Mouse (Mus musculus): ENCODE results near the gene Zfp326. TPM values are rescaled to one million over a fixed set of nuclear protein-coding genes. Genes with fewer than 3 reads are reported as not detected.

Zfp326 gene
- polyA plus RNA-seq, 1 experiment from 2014 or later: 67.5 TPM

GRCm38 (mm10) chr5:105868593-105868992, 7.8 kb upstream of the Zfp326 start:
- Histone ChIP-seq H3K27me3 (no peaks in the 10 kb centered on the region), H3K27ac (no peak overlapping the region)

GRCm38 (mm10) chr5:105869739-105870138, 6.6 kb upstream of the Zfp326 start:
- H3K4me3 ChIP-seq: no peak overlapping the region
- no peaks in the 10 kb centered on the region for H3K36me3 ChIP-seq
- H3K4me1 ChIP-seq: peaks cover 6% of the 10 kb centered on the region; the same call in 1 of the 2 replicates
- no peak overlapping the region for H3K4me2 ChIP-seq (replicated peaks)
- H3K9me3 ChIP-seq: no peaks in the 10 kb centered on the region
- WGBS: 85% methylated on average over 7 of the region's 7 CpGs
- ATAC-seq (ENCODE audit: insufficient number of reproducible peaks, insufficient read depth, low FRiP score, low TSS enrichment): no peak
- H3K27ac ChIP-seq: no peak overlapping the region
- H3K9ac ChIP-seq: no peak overlapping the region
- H3K27me3 ChIP-seq: no peaks in the 10 kb centered on the region

More at GRCm38 (mm10) chr5:105868593-105868992, 7.8 kb upstream of the Zfp326 start:
- Histone ChIP-seq H3K4me2 (replicated peaks) (no peak overlapping the region), H3K36me3 (no peaks in the 10 kb centered on the region), H3K4me3 (no peak overlapping the region), H3K9ac (no peak overlapping the region), H3K9me3 (no peaks in the 10 kb centered on the region), H3K4me1 (peaks cover 6% of the 10 kb centered on the region; the same call in 1 of the 2 replicates)
- no peak for ATAC-seq (ENCODE audit: insufficient number of reproducible peaks, insufficient read depth, low FRiP score, low TSS enrichment)
- WGBS: 28% methylated on average over 3 of the region's 3 CpGs

- Histone ChIP-seq H3K9ac (no peak overlapping the region), H3K27ac (no peak overlapping the region), H3K9me3 (no peaks in the 10 kb centered on the region), H3K27me3 (no peaks in the 10 kb centered on the region), H3K4me1 (peaks cover 6% of the 10 kb centered on the region), H3K4me3 (no peak overlapping the region), H3K36me3 (no peaks in the 10 kb centered on the region), H3K4me2 (replicated peaks) (no peak overlapping the region)
- ATAC-seq (ENCODE audit: insufficient number of reproducible peaks, insufficient read depth, low FRiP score, low TSS enrichment): no peak
- 71% methylated on average over 3 of the region's 3 CpGs for WGBS
Observed at GRCm38 (mm10) chr5:105871140-105871539, 5.2 kb upstream of the Zfp326 start.

GRCm38 (mm10) chr5:105872176-105872575, 4.2 kb upstream of the Zfp326 start:
- 87% methylated on average over 8 of the region's 8 CpGs for WGBS
- Histone ChIP-seq H3K27me3 (no peaks in the 10 kb centered on the region), H3K4me3 (no peak overlapping the region), H3K36me3 (no peaks in the 10 kb centered on the region), H3K4me1 (peaks cover 6% of the 10 kb centered on the region), H3K27ac (no peak overlapping the region), H3K9me3 (no peaks in the 10 kb centered on the region), H3K9ac (no peak overlapping the region), H3K4me2 (replicated peaks) (no peak overlapping the region)
- no peak for ATAC-seq (ENCODE audit: insufficient number of reproducible peaks, insufficient read depth, low FRiP score, low TSS enrichment)

- Histone ChIP-seq H3K4me2 (replicated peaks) (no peak overlapping the region), H3K4me1 (peaks cover 6% of the 10 kb centered on the region), H3K27me3 (no peaks in the 10 kb centered on the region), H3K9me3 (no peaks in the 10 kb centered on the region), H3K4me3 (no peak overlapping the region), H3K36me3 (no peaks in the 10 kb centered on the region), H3K27ac (no peak overlapping the region), H3K9ac (no peak overlapping the region)
- ATAC-seq (ENCODE audit: insufficient number of reproducible peaks, insufficient read depth, low FRiP score, low TSS enrichment): no peak
- 61% methylated on average over 7 of the region's 7 CpGs for WGBS
Observed at GRCm38 (mm10) chr5:105872916-105873315, 3.4 kb upstream of the Zfp326 start.

- H3K27me3 ChIP-seq: no peaks in the 10 kb centered on the region
- no peak for ATAC-seq (ENCODE audit: insufficient number of reproducible peaks, insufficient read depth, low FRiP score, low TSS enrichment)
Observed at GRCm38 (mm10) chr5:105873774-105874173, 2.6 kb upstream of the Zfp326 start.

GRCm38 (mm10) chr5:105874476-105874875, 1.9 kb upstream of the Zfp326 start:
- WGBS: 92% methylated on average over 11 of the region's 11 CpGs
- H3K27ac ChIP-seq: no peak overlapping the region
- H3K9ac ChIP-seq: no peak overlapping the region
- ATAC-seq (ENCODE audit: insufficient number of reproducible peaks, insufficient read depth, low FRiP score, low TSS enrichment): no peak
- no peaks in the 10 kb centered on the region for H3K36me3 ChIP-seq
- H3K4me1 ChIP-seq: peaks cover 14% of the 10 kb centered on the region
- no peak overlapping the region for H3K4me2 ChIP-seq (replicated peaks)
- no peaks in the 10 kb centered on the region for H3K27me3 ChIP-seq
- no peaks in the 10 kb centered on the region for H3K9me3 ChIP-seq
- no peak overlapping the region for H3K4me3 ChIP-seq

More at GRCm38 (mm10) chr5:105873774-105874173, 2.6 kb upstream of the Zfp326 start:
- no peak overlapping the region for H3K4me3 ChIP-seq
- H3K36me3 ChIP-seq: no peaks in the 10 kb centered on the region
- H3K27ac ChIP-seq: no peak overlapping the region
- no peak overlapping the region for H3K9ac ChIP-seq
- WGBS: 68% methylated on average over 3 of the region's 3 CpGs
- H3K4me2 ChIP-seq (replicated peaks): no peak overlapping the region
- H3K9me3 ChIP-seq: no peaks in the 10 kb centered on the region
- peaks cover 12% of the 10 kb centered on the region for H3K4me1 ChIP-seq

GRCm38 (mm10) chr5:105876925-105877774, 785 bp downstream of the Zfp326 start:
- Histone ChIP-seq H3K27ac (peak overlapping the region; percentile 89), H3K9ac (peak overlapping the region; percentile 99), H3K27me3 (no peaks in the 10 kb centered on the region), H3K4me1 (peaks cover 16% of the 10 kb centered on the region), H3K9me3 (no peaks in the 10 kb centered on the region), H3K4me2 (replicated peaks) (peak overlapping the region; percentile 73), H3K36me3 (0 out of 2 replicates have a peak, but pooled peaks cover 9% of the 10 kb centered on the region), H3K4me3 (peak overlapping the region; percentile 95)
- WGBS: under 1% methylated on average over 46 of the region's 46 CpGs
- peak; percentile 69 for ATAC-seq (ENCODE audit: insufficient number of reproducible peaks, insufficient read depth, low FRiP score, low TSS enrichment)

- no peak overlapping the region for H3K9ac ChIP-seq
- 92% methylated on average over 4 of the region's 4 CpGs for WGBS
- no peak overlapping the region for H3K27ac ChIP-seq
- no peaks in the 10 kb centered on the region for H3K4me1 ChIP-seq
- H3K4me3 ChIP-seq: no peak overlapping the region
- ATAC-seq (ENCODE audit: insufficient number of reproducible peaks, insufficient read depth, low FRiP score, low TSS enrichment): no peak
- peaks cover 30% of the 10 kb centered on the region for H3K36me3 ChIP-seq
- no peaks in the 10 kb centered on the region for H3K9me3 ChIP-seq
- H3K4me2 ChIP-seq (replicated peaks): no peak overlapping the region
- no peaks in the 10 kb centered on the region for H3K27me3 ChIP-seq
Observed at GRCm38 (mm10) chr5:105887317-105887716, 11.0 kb downstream of the Zfp326 start.

GRCm38 (mm10) chr5:105898161-105898560, 21.8 kb downstream of the Zfp326 start:
- H3K9me3 ChIP-seq: no peaks in the 10 kb centered on the region
- peaks cover 45% of the 10 kb centered on the region for H3K36me3 ChIP-seq
- H3K27ac ChIP-seq: no peak overlapping the region
- no peaks in the 10 kb centered on the region for H3K27me3 ChIP-seq
- H3K4me3 ChIP-seq: no peak overlapping the region
- no peaks in the 10 kb centered on the region for H3K4me1 ChIP-seq
- H3K4me2 ChIP-seq (replicated peaks): no peak overlapping the region
- no peak overlapping the region for H3K9ac ChIP-seq
- WGBS: 97% methylated on average over 4 of the region's 4 CpGs
- no peak for ATAC-seq (ENCODE audit: insufficient number of reproducible peaks, insufficient read depth, low FRiP score, low TSS enrichment)

GRCm38 (mm10) chr5:105909209-105909608, 32.8 kb downstream of the Zfp326 start:
- 81% methylated on average over 5 of the region's 5 CpGs for WGBS
- ATAC-seq (ENCODE audit: insufficient number of reproducible peaks, insufficient read depth, low FRiP score, low TSS enrichment): no peak
- no peak overlapping the region for H3K4me2 ChIP-seq (replicated peaks)
- H3K36me3 ChIP-seq: peaks cover 69% of the 10 kb centered on the region
- H3K27me3 ChIP-seq: no peaks in the 10 kb centered on the region
- no peak overlapping the region for H3K4me3 ChIP-seq
- H3K9ac ChIP-seq: no peak overlapping the region
- no peaks in the 10 kb centered on the region for H3K9me3 ChIP-seq
- no peaks in the 10 kb centered on the region for H3K4me1 ChIP-seq
- no peak overlapping the region for H3K27ac ChIP-seq

GRCm38 (mm10) chr5:105909671-105910070, 33.3 kb downstream of the Zfp326 start:
- Histone ChIP-seq H3K36me3 (peaks cover 72% of the 10 kb centered on the region), H3K4me3 (no peak overlapping the region), H3K27me3 (no peaks in the 10 kb centered on the region), H3K4me1 (no peaks in the 10 kb centered on the region), H3K9me3 (no peaks in the 10 kb centered on the region), H3K27ac (no peak overlapping the region), H3K4me2 (replicated peaks) (no peak overlapping the region), H3K9ac (no peak overlapping the region)
- no peak for ATAC-seq (ENCODE audit: insufficient number of reproducible peaks, insufficient read depth, low FRiP score, low TSS enrichment)
- WGBS: 90% methylated on average over 3 of the region's 3 CpGs
